Mouse (Mus musculus) layer of hippocampus, postnatal 36 days (tissue): ENCODE measurements around the gene Rbm15b. TPM values are rescaled to one million over a fixed set of nuclear protein-coding genes. Genes with fewer than 3 reads are reported as not detected.

Experiments used
- DNase-seq, 2 experiments: peaks; one replicate each; pipeline ENCODE4 v3.0.0; 2022
- total RNA-seq, 2 experiments: library from RNA; stranded (reverse); gene quantifications; 2 replicates each; pipeline ENCODE4 v1.2.3; 2021

Gene Rbm15b
- total RNA-seq, result 10 to 100 TPM; 48.6 to 57.0 TPM

GRCm38 (mm10) chr9:106886828-106887702 is at the start of gene Rbm15b:
Rbm15b (minus strand) TSS chr9:106887428.
- peak; percentile 96 to 97 for DNase-seq

DNA sequence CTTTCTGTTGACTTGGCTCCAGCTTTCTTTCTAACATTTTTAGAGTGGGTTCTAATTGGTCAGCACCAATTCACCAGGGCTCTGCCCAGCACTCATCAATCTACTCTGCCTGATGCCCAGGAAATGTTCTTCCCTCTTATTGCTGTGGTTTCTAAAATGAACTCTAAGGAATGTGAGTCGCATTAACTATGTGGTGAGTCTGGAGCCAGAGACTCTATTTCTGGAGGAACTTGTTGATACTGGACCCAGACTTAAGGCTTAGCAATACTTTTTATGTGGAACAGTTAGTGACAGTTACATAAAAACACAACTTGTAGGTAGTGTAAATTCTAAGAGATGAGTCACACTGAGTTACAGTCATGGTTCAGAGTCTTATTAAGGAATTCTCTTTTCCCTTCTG is 47.8 kb upstream of the Rbm15b start:
- no peak for DNase-seq

GRCm38 (mm10) chr9:106914878-106915277 is 27.6 kb upstream of the Rbm15b start:
- no peak for DNase-seq

- DNase-seq, result no peak
These were observed 26.5 kb upstream of the Rbm15b start for GRCm38 (mm10) chr9:106913759-106914158.

DNA sequence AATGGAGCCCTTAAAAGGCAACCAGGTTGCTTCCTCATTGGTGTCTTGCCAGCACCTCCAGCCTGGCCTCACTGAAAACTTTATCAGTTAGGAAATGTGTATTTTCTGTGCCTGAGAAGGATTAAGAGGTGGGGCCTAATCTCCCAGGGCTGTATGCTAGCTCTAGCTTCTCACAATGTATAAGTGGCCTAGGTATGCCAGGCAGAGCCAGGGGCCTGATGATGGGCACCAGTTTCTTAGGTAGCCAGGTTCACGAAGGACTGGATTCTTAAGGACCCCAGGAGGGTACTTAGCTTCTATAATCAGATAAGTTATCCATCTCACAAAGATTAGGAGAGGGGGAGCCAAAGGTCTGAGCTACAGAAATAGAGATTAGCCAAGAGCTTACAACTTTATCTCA is 24.4 kb upstream of the Rbm15b start:
- no peak for DNase-seq

DNA sequence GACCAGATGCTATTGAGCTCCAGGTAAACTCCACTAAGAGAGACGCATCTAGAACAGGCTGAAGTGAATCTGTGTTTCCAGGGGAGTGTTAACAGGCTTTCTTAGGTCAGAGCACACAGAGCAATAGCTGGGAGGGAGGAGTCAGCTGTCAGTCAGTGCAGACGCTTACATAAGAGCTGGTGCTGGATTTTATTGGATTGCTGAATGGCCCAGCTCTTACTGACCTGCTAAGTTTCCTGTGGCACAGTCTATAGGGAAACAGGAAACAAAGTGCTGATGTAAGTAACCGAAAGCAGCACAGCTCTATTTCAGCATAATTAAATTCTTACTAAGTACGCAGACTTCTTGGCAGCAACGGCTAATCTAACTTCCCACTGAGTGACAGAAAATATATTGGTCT is 21.5 kb upstream of the Rbm15b start:
- DNase-seq, result no peak

GRCm38 (mm10) chr9:106908174-106908573 is 20.9 kb upstream of the Rbm15b start:
- DNase-seq, result no peak

GRCm38 (mm10) chr9:106906597-106906996 is 19.4 kb upstream of the Rbm15b start:
- no peak for DNase-seq

GRCm38 (mm10) chr9:106903791-106904134 is 16.5 kb upstream of the Rbm15b start:
- no peak for DNase-seq

- DNase-seq, result no peak
These were observed 16.0 kb upstream of the Rbm15b start for GRCm38 (mm10) chr9:106903099-106903790.

GRCm38 (mm10) chr9:106901596-106901995 is 14.4 kb upstream of the Rbm15b start:
- no peak for DNase-seq

DNA sequence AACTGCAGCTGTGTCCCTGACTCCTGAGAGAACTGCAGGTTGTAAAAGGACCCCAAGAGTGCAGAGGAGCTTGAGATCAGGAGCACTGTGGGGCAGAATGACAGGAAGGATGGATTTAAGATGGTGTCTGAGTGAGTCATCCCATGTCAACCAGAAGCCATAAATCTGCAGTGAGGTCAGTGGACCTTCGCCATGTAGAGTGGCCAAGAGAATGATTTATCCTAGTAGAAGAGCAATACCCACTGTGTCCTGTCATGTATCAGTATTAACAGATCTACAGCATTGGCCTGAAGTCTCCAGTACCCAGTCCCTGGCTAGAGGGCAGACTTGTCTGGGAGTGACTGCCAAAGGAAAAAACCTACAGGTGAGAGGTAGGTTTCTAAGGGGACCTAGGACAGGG is 11.7 kb upstream of the Rbm15b start:
- no peak for DNase-seq

DNA sequence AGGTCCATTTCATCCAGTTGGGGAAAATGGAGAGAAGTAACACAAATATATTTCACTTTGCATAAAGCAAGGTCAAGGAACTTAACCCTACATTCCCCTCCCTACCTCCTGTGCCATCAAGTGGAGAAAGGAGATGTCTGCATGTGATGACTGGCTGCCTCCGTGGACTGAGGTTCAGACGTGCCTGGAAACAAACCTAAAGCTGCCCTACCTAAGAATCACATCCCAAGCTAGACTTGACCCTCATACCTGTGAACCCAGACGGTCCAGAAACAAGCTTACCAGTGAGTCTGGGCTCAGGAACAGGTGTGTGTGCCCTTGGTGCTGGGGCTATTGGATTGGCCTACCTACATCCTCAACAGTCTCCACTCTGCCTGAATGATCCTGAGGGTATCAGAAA is 6.1 kb upstream of the Rbm15b start:
- no peak for DNase-seq

- no peak for DNase-seq
These were observed 5.3 kb upstream of the Rbm15b start for GRCm38 (mm10) chr9:106892552-106892875.

- DNase-seq, result peak; percentile 98 to 99
These were observed 4.8 kb upstream of the Rbm15b start, which contains the start of gene Manf for GRCm38 (mm10) chr9:106891829-106892551. Manf (minus strand) TSS chr9:106891979.

DNA sequence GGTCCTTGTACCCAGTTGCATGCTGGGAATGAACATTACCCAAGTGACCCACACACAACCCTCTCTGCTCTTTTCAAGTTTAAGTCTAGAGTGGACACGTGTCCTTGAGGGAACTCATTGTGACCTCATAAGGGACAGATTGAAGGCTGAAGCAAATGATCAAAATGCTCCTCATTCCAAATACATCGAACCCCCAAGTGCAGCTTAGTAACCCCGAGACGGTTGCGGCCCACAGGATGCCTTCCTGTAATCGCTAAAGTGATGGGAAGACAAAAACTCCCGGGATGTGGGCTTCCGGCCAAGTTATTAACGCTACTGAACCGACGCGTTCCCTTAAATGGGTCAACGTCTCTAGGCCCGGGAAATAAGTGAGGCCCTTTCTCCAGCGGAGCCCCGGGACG is 4.1 kb upstream of the Rbm15b start:
- DNase-seq, result no peak

DNA sequence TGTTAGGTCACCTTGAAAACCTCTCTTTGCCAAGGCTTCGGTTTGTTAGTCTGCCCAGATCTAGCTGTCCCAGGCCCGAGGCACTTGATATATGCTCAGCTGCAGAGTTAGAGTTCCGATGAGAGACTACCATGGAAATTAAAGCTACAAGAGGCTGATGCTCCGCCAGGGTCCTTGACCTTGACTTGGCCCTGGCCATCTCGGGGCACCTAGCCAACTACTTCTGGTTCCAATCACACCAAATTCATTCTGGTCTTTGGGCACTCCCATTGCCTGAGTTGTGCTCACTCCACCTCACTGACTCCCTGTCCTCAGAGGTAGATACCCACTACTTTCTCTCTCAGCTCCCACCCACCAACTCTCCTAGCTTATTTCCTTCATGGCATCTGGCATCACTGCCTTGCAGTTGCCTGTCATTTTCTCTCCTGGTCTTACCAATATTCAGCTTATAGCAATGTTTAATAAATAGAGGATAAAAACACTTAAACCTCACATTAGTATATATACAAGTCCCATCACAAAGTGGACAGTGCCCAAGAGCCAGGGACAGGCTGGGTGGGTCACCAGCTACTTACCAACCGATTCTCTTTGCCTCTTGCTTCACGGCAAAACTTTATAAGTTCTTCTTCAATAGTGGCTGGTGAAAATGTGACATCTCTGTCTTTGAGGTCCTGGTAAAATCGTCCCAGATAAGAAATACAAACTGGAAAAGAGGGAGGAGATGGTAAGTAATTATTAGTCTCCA is 3.4 kb upstream of the Rbm15b start:
- DNase-seq, result no peak

- DNase-seq, result no peak
These were observed 2.1 kb upstream of the Rbm15b start for GRCm38 (mm10) chr9:106889321-106889720.

DNA sequence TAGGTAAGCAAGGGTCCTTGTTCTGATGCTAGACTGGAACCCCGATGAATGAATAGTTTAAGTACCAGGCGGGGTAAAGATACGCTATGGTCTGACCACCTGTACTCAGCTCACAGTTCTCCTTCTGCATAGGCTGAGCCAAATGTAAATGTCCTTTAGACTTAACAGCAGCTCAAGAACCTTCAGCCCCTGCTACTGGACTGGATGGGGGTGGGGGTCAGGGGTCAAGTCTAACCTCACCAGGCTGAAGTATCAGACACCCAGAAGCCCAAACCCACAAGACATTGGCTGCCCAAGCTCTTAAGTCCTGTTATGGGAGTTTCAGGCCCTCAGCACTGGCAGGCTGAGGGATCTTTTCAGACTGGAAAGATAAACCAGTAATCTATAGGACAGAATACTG is 1.1 kb upstream of the Rbm15b start:
- DNase-seq, result no peak

- DNase-seq, result peak in 1 of 2 experiments; percentile 42
These were observed 1.1 kb downstream of the Rbm15b start for GRCm38 (mm10) chr9:106885901-106886731.
